Mouse (Mus musculus) limb, embryonic 15.5 days (tissue): ENCODE data around the gene Tead1. TPM values are rescaled to one million over a fixed set of nuclear protein-coding genes. Genes with fewer than 3 reads are reported as not detected.

ENCODE experiments used
- ATAC-seq: fragments of 200-750 bp; cut with Nextera tagmentation; 2 replicates; pipeline ENCODE4 v1.8.0; 2017; ENCODE audit warnings: low read depth, moderate TSS enrichment; ENCODE audit not compliant: insufficient number of reproducible peaks, low FRiP score, low TSS enrichment
- H3K27ac ChIP-seq: fragments of 300-500 bp; sonication (generic); 2 replicates; pipeline ENCODE4 v1.5.1; 2015; ENCODE audit warnings: moderate library complexity, mild to moderate bottlenecking, inconsistent platforms
- H3K27me3 ChIP-seq: fragments of 300-500 bp; sonication (generic); 2 replicates; pipeline ENCODE4 v1.6.1; 2015; ENCODE audit warnings: inconsistent platforms
- H3K36me3 ChIP-seq: fragments of 300-500 bp; sonication (generic); 2 replicates; pipeline ENCODE4 v1.6.1; 2015; ENCODE audit warnings: inconsistent platforms
- H3K4me1 ChIP-seq: fragments of 300-500 bp; sonication (generic); 2 replicates; pipeline ENCODE4 v1.6.1; 2015; ENCODE audit warnings: inconsistent platforms
- H3K4me2 ChIP-seq: fragments of 300-500 bp; sonication (generic); 2 replicates; pipeline ENCODE4 v1.6.1; 2015; ENCODE audit warnings: mild to moderate bottlenecking, inconsistent platforms
- H3K4me3 ChIP-seq: fragments of 300-500 bp; sonication (generic); 2 replicates; pipeline ENCODE4 v1.5.1; 2015; ENCODE audit warnings: mild to moderate bottlenecking, inconsistent platforms
- H3K9ac ChIP-seq: fragments of 300-500 bp; sonication (generic); 2 replicates; pipeline ENCODE4 v1.6.1; 2015; ENCODE audit warnings: inconsistent platforms
- H3K9me3 ChIP-seq: fragments of 300-500 bp; sonication (generic); 2 replicates; pipeline ENCODE4 v1.6.1; 2016; ENCODE audit warnings: inconsistent platforms
- WGBS: fragments of 180-500 bp; shearing (Covaris S2); methylation state at CpG from one replicate; pipeline ENCODE4 v1.1.7; 2015; 5-methylcytosine and 5-hydroxymethylcytosine counted together
- polyA plus RNA-seq: library from polyadenylated mRNA; unstranded; fragments of >200 nt; fragmentation: Nextera tagmentation; extraction: Ambion mirVana; gene quantifications from 2 replicates; pipeline ENCODE4 v1.2.1, GENCODE M21; 2015

The Tead1 gene
- polyA plus RNA-seq, 1 experiment from 2014 or later = 24.5 TPM

DNA sequence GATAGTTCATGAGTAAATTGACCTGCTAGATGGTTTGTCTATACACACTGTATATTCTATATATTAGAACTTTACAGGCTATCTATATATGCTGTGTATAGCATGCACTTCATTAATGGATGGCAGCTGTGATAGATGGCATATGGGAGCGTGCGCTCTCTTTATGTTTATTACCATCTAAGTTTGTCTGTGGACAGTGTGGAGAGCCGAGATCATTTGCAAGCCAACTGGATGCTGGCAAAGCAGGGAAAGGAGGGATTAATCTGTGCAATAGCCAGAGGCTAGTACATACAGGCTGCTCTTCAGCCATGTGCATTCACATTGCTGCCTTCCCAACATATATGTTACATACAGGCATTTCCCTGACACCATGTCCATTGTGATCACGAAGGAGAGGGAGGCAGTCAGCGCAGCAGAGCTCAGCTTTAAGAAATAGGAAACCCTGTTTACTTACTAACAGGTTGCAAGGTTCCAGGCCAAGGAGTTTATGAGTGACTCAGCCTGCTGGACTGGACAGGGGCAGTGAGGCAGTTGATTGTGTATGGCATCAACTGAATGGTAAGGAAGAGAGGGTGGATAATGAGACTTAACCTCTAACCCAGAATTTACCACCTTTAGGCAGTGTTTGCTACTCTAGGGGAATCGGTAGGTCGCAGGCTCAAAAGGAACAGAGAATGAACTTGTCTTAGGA lies 173.2 kb downstream of the Tead1 start:
- ATAC-seq = no peak

DNA sequence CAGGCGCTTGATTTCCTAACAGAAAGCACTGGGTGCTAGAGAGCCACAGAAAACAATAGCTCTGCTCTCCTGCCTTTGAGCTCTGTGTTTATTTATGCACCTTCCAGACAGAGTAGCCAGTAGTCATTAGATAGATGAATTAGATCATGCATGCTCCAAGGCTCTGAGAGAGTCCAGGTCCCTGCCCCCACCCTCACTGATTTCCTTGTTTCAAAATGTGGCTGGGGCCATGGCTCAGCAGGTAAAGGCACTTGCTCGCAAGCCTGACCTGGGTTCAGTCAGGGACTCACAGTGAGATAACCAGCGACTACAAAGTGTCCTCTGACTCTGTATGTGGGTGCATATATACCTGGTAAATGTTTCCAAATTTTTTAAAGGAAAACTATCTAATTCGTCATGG lies 174.7 kb downstream of the Tead1 start:
- H3K9me3 ChIP-seq = no peaks in the 10 kb centered on the region
- peaks cover 8% of the 10 kb centered on the region for H3K36me3 ChIP-seq
- no peak overlapping the region for H3K4me3 ChIP-seq
- H3K27me3 ChIP-seq = no peaks in the 10 kb centered on the region
- ATAC-seq = no peak
- 79% methylated on average over 4 of the region's 4 CpGs for WGBS
- H3K4me2 ChIP-seq = no peak overlapping the region
- no peak overlapping the region for H3K27ac ChIP-seq
- no peak overlapping the region for H3K9ac ChIP-seq
- peaks cover 21% of the 10 kb centered on the region for H3K4me1 ChIP-seq

More for the DNA sequence above, 173.2 kb downstream of the Tead1 start:
- Histone ChIP-seq H3K9ac (no peak overlapping the region), H3K4me3 (no peak overlapping the region), H3K9me3 (no peaks in the 10 kb centered on the region), H3K4me1 (peaks cover 21% of the 10 kb centered on the region), H3K27ac (no peak overlapping the region), H3K27me3 (no peaks in the 10 kb centered on the region), H3K4me2 (no peak overlapping the region), H3K36me3 (no peaks in the 10 kb centered on the region)
- 59% methylated on average over 7 of the region's 7 CpGs for WGBS

DNA sequence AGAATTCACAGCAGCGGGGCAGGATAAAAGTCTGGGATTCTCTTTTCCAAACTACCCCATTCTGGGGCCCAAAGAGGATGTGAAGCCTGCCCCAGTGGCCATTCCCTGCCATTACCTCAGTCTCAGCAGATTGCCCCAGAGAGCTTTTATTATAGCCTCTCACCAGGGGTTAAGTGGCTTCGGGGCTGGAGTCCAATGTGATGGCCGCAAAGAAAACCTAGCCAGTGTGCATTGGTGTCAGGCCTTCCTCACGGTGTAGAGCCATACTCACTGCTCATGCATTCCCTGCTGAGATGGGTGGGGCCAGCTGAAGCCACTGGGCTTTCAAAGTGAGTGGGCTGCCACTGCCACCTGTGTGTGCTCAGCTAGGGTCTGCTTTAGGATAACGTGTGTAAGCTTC lies 175.4 kb downstream of the Tead1 start:
- WGBS = 25% methylated on average over 5 of the region's 5 CpGs
- no peak overlapping the region for H3K4me2 ChIP-seq
- H3K36me3 ChIP-seq = peaks cover 11% of the 10 kb centered on the region
- no peak overlapping the region for H3K9ac ChIP-seq
- no peaks in the 10 kb centered on the region for H3K27me3 ChIP-seq
- H3K9me3 ChIP-seq = no peaks in the 10 kb centered on the region
- peaks cover 21% of the 10 kb centered on the region for H3K4me1 ChIP-seq
- H3K4me3 ChIP-seq = no peak overlapping the region
- no peak overlapping the region for H3K27ac ChIP-seq
- no peak for ATAC-seq

DNA sequence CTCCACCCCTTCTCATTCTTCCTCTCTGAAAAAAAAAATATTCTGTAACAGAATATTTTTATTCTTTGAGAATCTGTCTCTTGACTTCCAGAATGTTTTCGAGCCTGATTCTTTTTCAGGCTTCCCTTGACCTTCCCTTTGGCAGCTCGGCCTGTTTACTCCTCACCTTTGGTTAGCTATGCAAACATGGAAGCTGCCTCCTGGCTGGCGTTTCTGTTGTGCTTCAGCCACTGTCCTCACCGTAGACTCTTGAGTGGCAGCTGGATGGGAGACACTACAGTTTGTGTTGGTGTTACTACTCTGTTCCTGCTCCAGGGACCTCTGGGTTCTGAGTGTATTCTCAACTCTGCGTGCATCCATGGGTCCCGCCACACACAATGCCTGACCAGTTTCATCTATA lies 176.3 kb downstream of the Tead1 start:
- H3K4me1 ChIP-seq = peaks cover 21% of the 10 kb centered on the region
- WGBS = 76% methylated on average over 6 of the region's 6 CpGs
- H3K27ac ChIP-seq = no peak overlapping the region
- no peaks in the 10 kb centered on the region for H3K27me3 ChIP-seq
- no peak for ATAC-seq
- no peak overlapping the region for H3K9ac ChIP-seq
- H3K4me3 ChIP-seq = no peak overlapping the region
- H3K36me3 ChIP-seq = peaks cover 14% of the 10 kb centered on the region
- H3K4me2 ChIP-seq = no peak overlapping the region
- H3K9me3 ChIP-seq = no peaks in the 10 kb centered on the region

DNA sequence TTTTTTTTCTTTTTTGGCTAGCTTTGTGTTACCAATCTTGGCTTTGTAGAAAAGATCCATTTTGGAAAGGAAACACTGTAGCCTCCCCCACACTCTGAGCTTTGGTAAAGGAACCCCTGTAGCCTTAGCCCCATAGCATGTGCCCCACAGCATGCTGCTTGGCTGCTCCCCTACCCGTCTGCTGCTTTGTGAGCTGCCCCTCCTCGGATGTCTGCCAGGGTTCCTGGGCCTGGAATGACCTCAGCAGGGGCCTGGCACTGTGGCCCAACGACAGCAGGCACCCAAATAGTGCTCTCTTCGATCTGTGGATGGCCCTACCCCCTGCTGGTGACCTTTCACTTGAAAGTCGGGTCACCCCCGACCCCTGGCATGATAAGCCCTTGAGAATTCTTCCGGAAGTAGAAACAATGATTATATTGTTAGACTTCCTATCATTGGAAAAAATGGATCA lies 177.0 kb downstream of the Tead1 start:
- H3K4me3 ChIP-seq = no peak overlapping the region
- H3K4me2 ChIP-seq = no peak overlapping the region
- peaks cover 14% of the 10 kb centered on the region for H3K36me3 ChIP-seq
- H3K27me3 ChIP-seq = no peaks in the 10 kb centered on the region
- H3K9me3 ChIP-seq = no peaks in the 10 kb centered on the region
- peaks cover 21% of the 10 kb centered on the region for H3K4me1 ChIP-seq
- 46% methylated on average over 7 of the region's 7 CpGs for WGBS
- H3K27ac ChIP-seq = no peak overlapping the region
- ATAC-seq = no peak
- no peak overlapping the region for H3K9ac ChIP-seq

DNA sequence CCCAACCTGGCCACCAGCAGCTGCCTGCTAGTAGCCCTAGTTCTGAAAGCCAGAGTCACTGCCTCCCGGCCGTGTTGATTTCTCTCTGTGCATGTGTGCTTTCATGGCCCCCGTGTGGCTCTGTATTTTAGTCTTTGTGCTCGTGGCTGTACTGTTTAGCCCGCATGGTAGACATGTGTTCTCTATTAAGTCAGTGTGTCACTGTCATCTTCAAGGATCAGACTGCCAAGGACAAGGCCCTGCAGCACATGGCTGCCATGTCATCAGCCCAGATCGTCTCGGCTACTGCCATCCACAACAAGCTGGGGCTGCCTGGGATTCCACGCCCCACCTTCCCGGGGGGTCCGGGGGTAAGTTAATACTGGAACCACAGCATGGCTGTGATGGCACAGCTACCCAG lies 177.5 kb downstream of the Tead1 start:
- peaks cover 18% of the 10 kb centered on the region for H3K36me3 ChIP-seq
- H3K4me2 ChIP-seq = no peak overlapping the region
- WGBS = 45% methylated on average over 10 of the region's 10 CpGs
- H3K4me1 ChIP-seq = peaks cover 21% of the 10 kb centered on the region
- H3K27me3 ChIP-seq = no peaks in the 10 kb centered on the region
- no peak overlapping the region for H3K27ac ChIP-seq
- ATAC-seq = no peak
- H3K9me3 ChIP-seq = no peaks in the 10 kb centered on the region
- H3K9ac ChIP-seq = no peak overlapping the region
- H3K4me3 ChIP-seq = no peak overlapping the region

DNA sequence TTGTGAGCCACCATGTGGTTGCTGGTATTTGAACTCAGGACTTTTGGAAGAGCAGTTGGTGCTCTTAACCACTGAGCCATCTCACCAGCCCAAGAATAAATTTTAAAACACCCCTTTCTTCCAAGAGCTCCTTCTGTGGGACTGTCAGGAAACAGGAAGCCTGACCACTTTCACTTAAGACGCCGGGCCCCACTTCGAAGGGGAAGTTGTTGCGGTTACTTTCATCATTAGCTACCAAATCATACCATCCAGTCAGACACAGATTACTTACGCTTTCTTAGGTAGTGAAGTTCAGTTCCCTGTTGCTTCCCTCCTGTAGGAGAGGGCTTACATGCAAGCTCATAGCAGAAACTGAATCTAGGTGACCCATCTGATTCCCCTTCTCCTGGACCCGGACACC lies 180.8 kb downstream of the Tead1 start:
- WGBS = 83% methylated on average over 6 of the region's 6 CpGs
- Histone ChIP-seq H3K9ac (no peak overlapping the region), H3K9me3 (no peaks in the 10 kb centered on the region), H3K4me1 (peaks cover 17% of the 10 kb centered on the region), H3K27me3 (no peaks in the 10 kb centered on the region), H3K4me3 (no peak overlapping the region), H3K27ac (no peak overlapping the region), H3K36me3 (peaks cover 38% of the 10 kb centered on the region), H3K4me2 (no peak overlapping the region)
- no peak for ATAC-seq

DNA sequence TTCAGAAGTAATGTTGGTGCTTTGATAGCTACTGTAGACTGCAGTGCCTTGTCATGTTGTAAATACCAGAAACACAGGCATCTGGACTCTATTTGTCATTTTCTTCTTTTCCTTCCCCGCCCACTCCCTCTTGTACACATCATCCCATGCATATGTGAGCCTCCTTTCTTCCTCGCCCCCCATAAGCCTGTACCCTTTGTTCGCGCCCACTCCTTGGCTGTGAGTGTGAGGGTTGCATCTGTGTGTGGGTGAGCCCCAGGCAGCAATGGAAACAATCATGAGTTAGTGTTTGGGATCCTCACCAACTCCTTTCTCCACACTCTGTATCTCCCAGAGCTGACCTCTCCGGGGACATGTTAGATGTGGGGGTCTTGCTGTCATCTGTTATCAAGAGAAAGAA lies 183.0 kb downstream of the Tead1 start:
- ATAC-seq = no peak
- Histone ChIP-seq H3K9me3 (no peaks in the 10 kb centered on the region), H3K27ac (no peak overlapping the region), H3K4me3 (no peak overlapping the region), H3K9ac (no peak overlapping the region), H3K4me1 (0 out of 2 replicates have a peak, but pooled peaks cover 7% of the 10 kb centered on the region), H3K4me2 (no peak overlapping the region), H3K27me3 (no peaks in the 10 kb centered on the region), H3K36me3 (peaks cover 38% of the 10 kb centered on the region)
- WGBS = 91% methylated on average over 5 of the region's 5 CpGs

DNA sequence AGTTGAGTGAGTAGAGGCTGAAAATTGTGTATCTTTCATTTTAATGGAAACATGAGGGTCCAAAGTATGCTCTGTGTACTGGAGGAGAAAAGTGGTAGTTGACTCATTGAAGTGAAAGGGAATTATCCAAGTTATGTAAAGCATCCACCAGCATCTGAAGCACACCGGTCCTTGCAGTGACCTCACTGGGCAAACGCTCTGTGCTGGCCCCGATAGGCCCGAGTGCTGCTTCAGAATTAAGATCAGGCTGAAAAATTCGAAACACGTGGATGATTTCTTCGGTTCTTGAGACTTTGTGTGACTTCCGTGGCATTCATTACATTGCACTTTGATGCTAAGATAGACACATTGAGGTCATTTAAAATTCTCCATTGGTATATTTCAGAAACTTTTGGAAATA lies 185.1 kb downstream of the Tead1 start:
- Histone ChIP-seq H3K36me3 (peaks cover 27% of the 10 kb centered on the region), H3K4me2 (no peak overlapping the region), H3K4me3 (no peak overlapping the region), H3K9ac (no peak overlapping the region), H3K27me3 (no peaks in the 10 kb centered on the region), H3K27ac (no peak overlapping the region), H3K9me3 (no peaks in the 10 kb centered on the region), H3K4me1 (peaks cover 20% of the 10 kb centered on the region)
- ATAC-seq = no peak
- 90% methylated on average over 8 of the region's 8 CpGs for WGBS

DNA sequence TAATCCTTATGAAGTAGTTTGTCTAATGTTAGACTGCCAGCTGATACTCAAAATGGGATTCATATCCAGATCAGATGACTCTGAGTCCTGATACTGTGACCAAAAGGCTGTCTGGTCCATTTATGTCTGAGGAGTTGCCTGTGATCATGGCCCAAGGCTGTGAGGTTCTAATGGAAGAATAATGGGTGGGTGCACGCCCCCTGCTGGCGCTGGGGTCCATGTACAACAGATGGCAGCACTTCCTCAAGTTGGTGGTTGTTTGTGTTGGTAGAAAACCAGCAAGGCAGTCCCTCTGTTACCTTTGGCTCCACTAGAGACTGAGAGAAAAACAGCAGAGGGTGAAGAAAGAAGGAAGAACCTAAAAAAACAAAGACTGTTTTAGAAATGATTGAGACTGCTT lies 186.6 kb downstream of the Tead1 start:
- Histone ChIP-seq H3K27me3 (no peaks in the 10 kb centered on the region), H3K4me3 (no peak overlapping the region), H3K9ac (no peak overlapping the region), H3K4me2 (no peak overlapping the region), H3K36me3 (peaks cover 24% of the 10 kb centered on the region), H3K4me1 (peaks cover 22% of the 10 kb centered on the region), H3K27ac (no peak overlapping the region), H3K9me3 (no peaks in the 10 kb centered on the region)
- ATAC-seq = no peak
- 9% methylated on average over 2 of the region's 2 CpGs for WGBS

DNA sequence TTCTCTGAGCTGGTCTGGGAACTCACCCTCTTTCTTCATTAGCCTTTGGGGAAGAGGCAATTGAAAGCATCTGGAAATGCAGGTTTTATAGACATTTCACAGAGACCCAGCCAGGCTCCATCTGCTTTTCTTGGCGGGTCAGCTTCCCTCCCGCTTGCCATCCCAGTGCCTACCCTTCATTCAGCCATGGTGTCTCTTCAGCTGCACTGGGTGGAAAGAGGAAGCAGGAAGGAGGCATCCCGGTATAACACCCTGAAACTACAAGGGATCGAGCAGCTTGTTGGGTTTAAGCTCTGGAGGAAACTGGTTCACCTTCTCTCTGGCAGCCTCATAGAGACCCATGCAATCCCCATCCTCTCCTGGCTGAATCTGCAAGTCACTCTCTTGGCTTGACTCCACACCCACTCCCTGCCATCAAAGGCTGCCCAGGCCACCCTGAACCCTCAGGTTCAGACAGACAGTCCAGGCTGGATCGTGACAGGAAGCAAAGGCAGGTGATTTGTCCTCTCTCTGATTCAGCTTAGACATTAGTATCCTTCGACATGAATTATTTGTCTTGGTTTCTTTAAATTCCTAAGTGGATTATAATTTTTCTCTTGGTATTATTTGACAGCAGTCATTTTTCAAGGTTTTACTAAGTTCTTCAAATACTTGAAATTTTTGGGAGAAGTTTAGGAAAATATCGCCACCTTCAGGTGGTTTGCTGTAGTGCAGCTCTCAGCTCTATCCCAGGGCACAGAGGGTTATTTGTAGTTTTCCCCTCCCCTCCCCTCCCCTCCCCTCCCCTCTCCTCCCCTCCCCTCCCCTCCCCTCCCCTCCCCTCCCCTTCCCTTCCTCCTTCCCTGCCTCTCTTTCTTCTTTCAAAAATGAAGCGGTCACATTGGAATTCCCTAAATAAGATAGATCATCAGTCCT lies 189.7 kb downstream of the Tead1 start:
- H3K27ac ChIP-seq = peak overlapping the region; percentile 72

DNA sequence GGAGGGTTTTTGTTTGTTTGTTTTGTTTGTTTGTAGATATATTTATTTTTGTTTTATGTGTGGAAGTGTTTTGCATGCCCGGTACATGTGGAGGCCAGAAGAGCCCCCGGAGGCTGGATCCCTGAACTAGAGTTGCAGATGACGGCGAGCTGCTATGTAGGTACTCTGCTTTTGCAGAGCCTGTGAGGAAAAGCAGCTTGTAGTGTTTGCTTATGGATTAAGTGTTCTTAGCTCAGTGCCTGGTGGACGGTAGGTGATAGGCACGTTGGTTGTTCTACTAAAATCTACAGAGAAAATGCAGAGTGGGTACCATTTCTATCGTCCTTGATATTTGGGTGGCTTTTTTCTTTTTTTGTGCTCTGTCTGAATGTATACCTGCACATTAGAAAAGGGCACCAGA lies 192.6 kb downstream of the Tead1 start:
- Histone ChIP-seq H3K9me3 (no peaks in the 10 kb centered on the region), H3K4me2 (no peak overlapping the region), H3K4me3 (no peak overlapping the region), H3K9ac (no peak overlapping the region), H3K27me3 (no peaks in the 10 kb centered on the region), H3K4me1 (peaks cover 19% of the 10 kb centered on the region), H3K27ac (no peak overlapping the region), H3K36me3 (peaks cover 11% of the 10 kb centered on the region)
- no peak for ATAC-seq
- WGBS = 85% methylated on average over 7 of the region's 7 CpGs

More for the DNA sequence above, 189.7 kb downstream of the Tead1 start:
- Histone ChIP-seq H3K4me3 (no peak overlapping the region), H3K36me3 (no peaks in the 10 kb centered on the region), H3K9ac (no peak overlapping the region), H3K4me1 (peaks cover 25% of the 10 kb centered on the region), H3K9me3 (no peaks in the 10 kb centered on the region), H3K4me2 (peak overlapping the region; percentile 15; the same call in 1 of the 2 replicates), H3K27me3 (no peaks in the 10 kb centered on the region)
- WGBS = 15% methylated on average over 7 of the region's 8 CpGs
- ATAC-seq = no peak
